Mouse (Mus musculus) brain, embryonic 14.5 days (tissue): ENCODE results near the gene Atp1b3. TPM values are rescaled to one million over a fixed set of nuclear protein-coding genes. Genes with fewer than 3 reads are reported as not detected.
"Not testable (repeated sequence)": the region's sequence is repeated elsewhere in the genome, so short reads cannot be mapped to it uniquely, and the experiment has no call there.

ENCODE experiments used
- DNase-seq: peaks from one replicate; pipeline ENCODE4 v3.0.0-alpha.2; 2011; ENCODE audit warnings: low read depth
- CTCF ChIP-seq: fragments of 200-500 bp; IDR thresholded peaks from 2 replicates; pipeline ENCODE4 v1.5.1; 2012; ENCODE audit warnings: inconsistent platforms, mild to moderate bottlenecking, moderate library complexity, borderline replicate concordance; ENCODE audit not compliant: insufficient read depth, insufficient read length; ENCODE audit errors: extremely low read depth
- POLR2A ChIP-seq: fragments of 200-500 bp; IDR thresholded peaks from 2 replicates; pipeline ENCODE4 v1.6.1; 2012; ENCODE audit warnings: mild to moderate bottlenecking, inconsistent platforms, borderline replicate concordance; ENCODE audit not compliant: poor library complexity, insufficient read depth, insufficient read length, severe bottlenecking; ENCODE audit errors: extremely low read depth
- polyA plus RNA-seq: library from polyadenylated mRNA; depleted of rRNA; stranded (reverse); fragments of >200 nt; gene quantifications from 2 replicates; pipeline ENCODE4 v1.2.3, GENCODE M21; 2012; rRNA removed

The Atp1b3 gene
- polyA plus RNA-seq, result 68.3 and 96.6 TPM in 2 replicates

DNA sequence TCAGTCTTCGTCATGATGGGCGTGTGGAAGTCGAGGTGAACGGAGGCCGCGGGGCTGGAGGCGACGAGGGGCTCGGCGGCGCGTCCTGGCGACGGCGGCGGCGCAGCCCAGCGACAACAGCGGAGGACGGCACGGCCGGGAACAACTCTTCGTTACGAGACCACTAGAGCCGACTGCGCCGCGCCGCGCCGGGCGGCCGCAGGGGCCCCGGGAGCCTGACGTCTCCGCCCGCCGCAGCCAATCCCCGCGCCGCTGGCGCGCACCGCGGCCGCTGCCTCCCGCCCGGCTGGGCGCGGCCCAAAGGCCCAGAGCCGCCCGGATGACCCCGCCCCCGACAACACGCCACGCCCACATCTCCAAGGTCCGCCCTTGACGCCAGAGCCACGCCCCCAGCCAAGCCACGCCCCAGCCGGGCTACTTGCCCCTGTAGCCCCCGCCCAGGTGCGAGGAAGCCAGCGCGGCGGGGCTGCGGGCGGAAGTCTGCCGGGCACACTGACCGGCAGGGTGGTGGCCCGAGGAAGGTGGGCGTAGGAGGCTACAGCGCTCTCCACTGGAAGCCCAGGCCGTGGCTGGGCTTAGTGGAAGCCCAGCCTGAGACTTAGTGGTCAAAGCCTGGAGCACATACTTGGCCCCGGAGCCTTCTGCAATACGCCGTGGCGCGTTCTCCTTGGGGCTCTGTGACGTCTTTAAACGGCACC is at the start of gene Atp1b3:
Atp1b3 (minus strand) TSS at position 302 of the 698 bp plus-strand sequence.
- no peak for TF ChIP-seq CTCF
- TF ChIP-seq POLR2A, result peak; percentile 93
- DNase-seq, result peak; percentile 98

DNA sequence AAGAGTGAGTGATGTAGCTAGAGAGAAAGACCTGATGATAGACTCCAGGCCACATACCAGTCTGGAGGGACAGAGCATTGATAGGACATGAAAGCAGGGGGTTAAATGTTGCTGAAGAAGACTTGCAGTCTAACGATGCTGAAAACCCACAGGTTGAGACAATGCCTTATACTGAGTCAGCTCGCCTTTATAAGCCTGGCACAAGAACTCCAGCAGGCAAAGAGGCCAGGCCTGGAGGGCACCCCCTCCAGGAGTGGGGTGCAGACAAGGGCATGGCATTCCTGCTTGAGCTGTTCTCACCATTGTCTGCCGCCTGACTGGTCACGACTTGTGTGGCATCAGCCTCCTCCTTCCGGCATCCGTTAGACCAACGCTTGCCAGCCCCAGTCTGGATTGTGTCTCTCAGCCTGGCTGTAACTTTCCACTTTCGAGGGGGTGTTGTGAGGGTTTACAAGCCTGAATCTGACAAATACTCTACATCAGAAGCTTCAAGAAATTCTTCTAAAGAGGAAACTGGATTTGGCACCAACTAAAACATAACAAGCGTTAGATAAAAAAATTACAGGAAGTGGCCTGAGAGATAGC is 48.7 kb upstream of the Atp1b3 start:
- no peak for TF ChIP-seq CTCF
- no peak for TF ChIP-seq POLR2A
- no peak for DNase-seq

DNA sequence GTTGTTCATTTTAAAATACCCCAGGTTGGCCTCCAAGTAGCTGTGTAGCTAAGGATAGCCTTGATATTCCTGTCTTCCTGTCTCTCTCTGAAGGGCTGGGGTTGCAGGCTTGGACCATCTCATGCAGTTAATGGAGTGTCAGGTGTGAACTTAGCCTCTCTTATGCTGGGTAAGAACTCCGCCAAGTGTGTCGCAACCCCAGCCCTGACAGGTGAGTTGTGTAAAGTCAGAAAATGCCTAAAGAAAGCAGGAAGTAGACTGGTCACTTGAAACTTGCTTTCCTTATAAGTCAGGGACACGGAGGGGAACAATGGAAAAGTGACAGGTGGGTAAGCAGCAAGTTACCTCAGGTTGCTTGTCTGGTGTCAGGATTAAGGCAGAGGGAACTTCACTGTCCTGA is 40.1 kb upstream of the Atp1b3 start:
- DNase-seq, result no peak

DNA sequence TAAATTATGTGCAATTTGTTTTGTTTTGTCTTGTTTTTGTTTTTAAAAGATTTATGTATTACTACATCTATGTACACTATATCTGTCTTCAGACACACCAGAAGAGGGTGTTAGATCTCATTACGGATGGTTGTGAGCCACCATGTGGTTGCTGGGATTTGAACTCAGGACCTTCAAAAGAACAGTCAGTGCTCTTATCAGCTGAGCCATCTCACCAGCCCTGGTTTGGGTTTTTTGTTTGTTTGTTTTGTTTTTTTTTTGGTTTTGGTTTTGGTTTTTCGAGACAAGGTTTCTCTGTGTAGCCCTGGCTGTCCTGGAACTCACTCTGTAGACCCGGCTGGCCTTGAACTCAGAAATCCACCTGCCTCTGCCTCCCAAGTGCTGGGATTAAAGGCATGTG is 35.7 kb upstream of the Atp1b3 start:
- DNase-seq, result not testable (repeated sequence)

More for the DNA sequence above, 40.1 kb upstream of the Atp1b3 start:
- TF ChIP-seq CTCF, result no peak
- no peak for TF ChIP-seq POLR2A

DNA sequence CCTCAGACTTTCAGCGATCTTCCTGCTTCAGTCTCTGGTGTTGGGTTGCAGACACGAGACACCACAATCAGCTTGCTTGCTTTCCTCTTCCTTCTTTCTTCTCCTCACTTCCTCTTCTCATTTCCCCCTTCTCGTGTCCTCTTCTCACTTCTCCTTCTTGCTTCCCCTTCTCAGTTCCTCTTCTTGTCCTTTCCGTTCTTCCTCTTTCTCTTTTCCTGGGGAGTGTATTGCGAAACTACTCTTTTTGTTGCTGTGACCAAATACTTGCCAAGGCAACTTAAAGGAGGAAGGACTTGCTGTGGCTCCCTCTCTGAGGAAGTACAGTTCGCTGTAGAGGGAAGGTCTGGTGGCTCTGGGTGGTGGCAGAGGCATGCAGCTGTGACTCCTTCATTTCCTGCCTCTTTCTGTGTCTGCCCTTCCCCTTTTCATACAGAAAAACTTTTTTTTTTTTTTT is 35.2 kb upstream of the Atp1b3 start:
- DNase-seq, result no peak
- TF ChIP-seq POLR2A, result no peak

DNA sequence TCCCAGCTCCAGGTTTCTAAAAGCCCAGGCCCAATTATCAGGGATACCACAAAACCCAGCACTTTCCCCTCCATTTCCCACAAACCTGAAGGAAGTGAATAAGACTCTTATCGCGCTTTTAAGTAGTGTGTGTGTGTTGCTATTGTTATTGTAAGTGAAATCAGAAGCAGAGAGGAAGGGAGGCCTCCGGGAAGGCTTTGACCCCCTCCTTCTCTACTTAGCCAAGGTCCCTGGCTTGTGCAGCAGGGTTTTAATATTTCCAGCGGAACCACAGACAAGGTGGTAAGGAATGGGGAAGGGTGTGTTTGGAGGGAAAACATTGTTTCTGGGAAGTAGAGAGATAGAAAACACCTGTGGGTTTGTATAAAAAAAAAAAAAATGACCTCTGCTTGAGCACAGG is 34.4 kb upstream of the Atp1b3 start:
- DNase-seq, result no peak
- TF ChIP-seq CTCF (no peak), POLR2A (no peak)

DNA sequence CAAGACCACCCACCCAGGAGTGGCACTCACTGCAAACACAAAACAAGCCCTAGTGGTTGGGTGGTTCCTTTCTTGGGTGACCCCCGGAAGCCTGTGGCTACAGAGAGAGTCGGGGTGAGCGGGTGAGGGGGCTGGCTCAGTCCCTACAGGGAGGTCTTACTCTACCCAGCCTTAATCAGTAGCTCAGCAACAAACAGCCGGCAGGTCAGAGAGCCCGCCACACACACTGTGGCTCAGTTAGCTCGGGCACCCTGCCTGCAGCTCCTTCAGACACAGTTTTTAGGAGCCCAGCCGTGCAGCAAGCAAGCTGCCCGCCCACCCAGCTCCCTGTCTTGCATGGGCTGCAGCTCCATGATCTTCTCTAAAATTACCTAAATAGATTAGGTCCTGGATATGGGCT is 33.9 kb upstream of the Atp1b3 start:
- no peak for TF ChIP-seq POLR2A
- TF ChIP-seq CTCF, result no peak
- DNase-seq, result peak; percentile 44

DNA sequence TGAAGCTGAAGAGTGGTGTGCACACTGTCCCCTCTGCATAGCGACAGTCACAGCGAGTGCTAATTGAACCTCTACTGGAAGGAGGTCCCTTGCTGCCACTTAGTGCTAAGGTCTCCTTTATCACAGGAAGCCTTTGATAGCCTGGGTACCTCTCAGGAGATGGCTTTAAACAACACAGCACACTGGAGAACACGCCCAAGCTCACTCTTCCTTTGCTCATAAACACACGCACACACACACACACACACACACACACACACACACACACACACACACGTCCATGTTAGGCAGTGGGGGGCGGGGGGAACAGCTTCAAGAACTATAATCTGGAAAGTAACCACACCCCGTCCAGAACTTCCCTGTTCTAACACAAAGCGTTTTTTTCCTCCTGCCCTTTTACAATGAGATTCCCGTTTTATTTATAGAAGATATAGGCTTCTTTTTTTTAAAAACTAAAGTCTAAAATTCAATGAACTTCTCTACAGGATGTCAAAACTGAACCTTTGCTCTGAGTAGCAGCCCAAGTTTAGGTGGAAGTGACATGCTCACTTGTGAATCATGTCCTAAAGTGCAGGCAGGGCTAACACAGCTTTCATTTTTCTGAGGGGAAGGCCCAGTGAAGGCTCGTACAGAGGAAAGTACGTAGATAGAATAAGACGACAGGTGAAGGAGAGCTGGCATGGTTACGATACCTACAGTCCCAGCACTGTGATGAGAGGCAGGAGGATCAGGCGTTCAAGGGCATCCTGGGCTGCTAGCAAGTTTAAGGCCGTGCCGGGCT is 30.9 kb upstream of the Atp1b3 start:
- no peak for DNase-seq
- TF ChIP-seq CTCF, result no peak
- no peak for TF ChIP-seq POLR2A

DNA sequence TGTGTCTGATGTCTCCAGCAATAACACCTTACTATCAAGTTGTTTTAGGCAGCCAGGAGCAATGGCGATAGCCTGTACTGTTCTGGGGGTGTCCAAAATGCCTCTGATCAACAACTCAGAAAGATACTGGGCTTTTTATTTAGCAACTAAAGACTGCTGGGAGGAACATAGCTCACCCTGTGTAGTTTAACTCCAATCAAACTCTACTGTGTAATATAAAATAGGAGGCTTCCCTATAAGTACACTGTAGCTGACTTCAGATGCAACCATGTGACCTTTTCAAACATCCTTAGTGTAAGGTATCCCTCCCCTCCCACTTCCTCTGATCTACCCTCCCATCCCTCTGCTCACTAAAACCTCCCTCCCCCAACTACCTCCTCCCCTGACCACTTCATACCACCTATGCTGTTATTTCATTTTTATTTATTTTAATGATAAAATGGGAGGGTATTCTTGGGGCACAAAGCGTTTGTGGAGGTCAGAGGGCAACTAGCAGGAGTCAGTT is 29.5 kb upstream of the Atp1b3 start:
- DNase-seq, result no peak
- no peak for TF ChIP-seq CTCF

DNA sequence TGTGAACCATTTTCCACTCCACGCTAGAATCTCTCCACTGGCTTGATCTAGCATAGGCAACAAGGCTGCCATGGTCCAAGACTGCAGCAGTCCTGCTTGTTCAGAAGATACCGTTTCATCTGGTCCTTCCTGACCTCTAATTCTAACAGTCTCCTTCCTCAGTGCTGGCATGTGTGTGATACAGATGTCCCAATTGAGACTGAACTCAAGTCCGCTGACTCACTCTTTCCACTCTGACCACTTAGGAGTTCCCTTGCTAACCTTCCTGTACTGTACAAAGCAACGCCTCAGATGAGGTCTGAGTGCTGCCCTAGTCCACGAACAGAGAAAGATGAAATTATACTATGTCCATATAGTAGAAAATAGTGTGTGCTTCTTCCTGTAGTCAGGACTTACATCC is 28.9 kb upstream of the Atp1b3 start:
- no peak for TF ChIP-seq CTCF
- TF ChIP-seq POLR2A, result no peak
- no peak for DNase-seq

DNA sequence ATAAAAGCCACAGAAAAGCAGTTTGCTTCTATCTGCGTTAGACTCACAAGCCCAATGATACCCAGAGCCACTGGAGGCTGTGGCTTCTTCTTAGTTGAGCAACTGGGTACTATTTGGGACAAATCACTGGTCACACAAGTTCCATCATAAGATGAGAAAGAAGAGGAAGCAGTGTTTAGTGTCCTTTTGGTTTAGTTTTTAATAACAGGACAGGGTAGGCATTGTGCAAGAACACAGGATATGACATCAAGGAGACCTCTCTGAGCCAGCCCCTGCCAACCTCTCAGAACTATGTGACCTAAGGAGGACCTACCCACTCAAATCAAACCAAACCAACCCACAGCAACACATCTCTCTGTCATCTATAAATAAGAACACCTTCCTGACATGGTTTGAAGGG is 27.7 kb upstream of the Atp1b3 start:
- DNase-seq, result no peak
- TF ChIP-seq CTCF (no peak), POLR2A (no peak)
